Mouse (Mus musculus) hindbrain, postnatal 0 days (tissue): ENCODE results near the gene Gm21970. TPM values are rescaled to one million over a fixed set of nuclear protein-coding genes. Genes with fewer than 3 reads are reported as not detected.
A peak's percentile ranks its signal among the peaks of the same experiment; 100 is the strongest.

ENCODE experiments used
- ATAC-seq: fragments of 200-750 bp; cut with Nextera tagmentation; 2 replicates; pipeline ENCODE4 v1.8.0; 2017; ENCODE audit warnings: mild to moderate bottlenecking, moderate TSS enrichment, moderate library complexity
- DNase-seq: peaks from one replicate; pipeline ENCODE4 v3.0.0-alpha.2; 2015; ENCODE audit warnings: low spot score
- H3K27ac ChIP-seq: fragments of 300-500 bp; sonication (generic); 2 replicates; pipeline ENCODE4 v1.5.1; 2014; ENCODE audit warnings: mild to moderate bottlenecking
- H3K27me3 ChIP-seq: fragments of 300-500 bp; sonication (generic); 2 replicates; pipeline ENCODE4 v1.6.1; 2014; ENCODE audit warnings: low read length, mixed read lengths; ENCODE audit not compliant: insufficient read depth
- H3K36me3 ChIP-seq: fragments of 300-500 bp; sonication (generic); 2 replicates; pipeline ENCODE4 v1.6.1; 2014; ENCODE audit warnings: low read length, mixed read lengths; ENCODE audit not compliant: insufficient read depth
- H3K4me1 ChIP-seq: fragments of 300-500 bp; sonication (generic); 2 replicates; pipeline ENCODE4 v1.6.1; 2014; ENCODE audit warnings: antibody characterized with exemption, low read length, mixed read lengths; ENCODE audit not compliant: insufficient read depth
- H3K4me2 ChIP-seq: fragments of 300-500 bp; sonication (generic); 2 replicates; pipeline ENCODE4 v1.6.1; 2014; ENCODE audit warnings: low read depth, mild to moderate bottlenecking, low read length, moderate library complexity, mixed read lengths
- H3K4me3 ChIP-seq: fragments of 300-500 bp; sonication (generic); 2 replicates; pipeline ENCODE4 v1.5.1; 2014; ENCODE audit warnings: low read length
- H3K9ac ChIP-seq: fragments of 300-500 bp; sonication (generic); replicated peaks from 2 replicates; pipeline ENCODE4 v1.6.1; 2014; ENCODE audit warnings: mild to moderate bottlenecking, low read length, moderate library complexity, mixed read lengths
- H3K9me3 ChIP-seq: fragments of 300-500 bp; sonication (generic); 2 replicates; pipeline ENCODE4 v1.6.1; 2016; ENCODE audit warnings: low read length, mixed read lengths
- CTCF ChIP-seq: IDR thresholded peaks from 2 replicates; pipeline ENCODE4 v1.5.1; 2016; ENCODE audit warnings: antibody characterized with exemption, control low read depth, low read depth
- WGBS: fragments of 180-500 bp; shearing (Covaris S2); extraction: QIAGEN DNeasy Blood & Tissue Kit; methylation state at CpG from one replicate; pipeline ENCODE4 v1.1.7; 2014; 5-methylcytosine and 5-hydroxymethylcytosine counted together
- polyA plus RNA-seq: library from polyadenylated mRNA; unstranded; fragments of >200 nt; fragmentation: Nextera tagmentation; extraction: Ambion mirVana; gene quantifications from 2 replicates; pipeline ENCODE4 v1.2.1, GENCODE M21; 2015
- total RNA-seq: library from RNA; depleted of rRNA; stranded (reverse); fragments of >200 nt; gene quantifications from 2 replicates; pipeline ENCODE4 v1.2.3, GENCODE M21; 2014

Gene Gm21970
- total and polyA plus RNA-seq, 2 experiments from 2014 or later: not detected

DNA sequence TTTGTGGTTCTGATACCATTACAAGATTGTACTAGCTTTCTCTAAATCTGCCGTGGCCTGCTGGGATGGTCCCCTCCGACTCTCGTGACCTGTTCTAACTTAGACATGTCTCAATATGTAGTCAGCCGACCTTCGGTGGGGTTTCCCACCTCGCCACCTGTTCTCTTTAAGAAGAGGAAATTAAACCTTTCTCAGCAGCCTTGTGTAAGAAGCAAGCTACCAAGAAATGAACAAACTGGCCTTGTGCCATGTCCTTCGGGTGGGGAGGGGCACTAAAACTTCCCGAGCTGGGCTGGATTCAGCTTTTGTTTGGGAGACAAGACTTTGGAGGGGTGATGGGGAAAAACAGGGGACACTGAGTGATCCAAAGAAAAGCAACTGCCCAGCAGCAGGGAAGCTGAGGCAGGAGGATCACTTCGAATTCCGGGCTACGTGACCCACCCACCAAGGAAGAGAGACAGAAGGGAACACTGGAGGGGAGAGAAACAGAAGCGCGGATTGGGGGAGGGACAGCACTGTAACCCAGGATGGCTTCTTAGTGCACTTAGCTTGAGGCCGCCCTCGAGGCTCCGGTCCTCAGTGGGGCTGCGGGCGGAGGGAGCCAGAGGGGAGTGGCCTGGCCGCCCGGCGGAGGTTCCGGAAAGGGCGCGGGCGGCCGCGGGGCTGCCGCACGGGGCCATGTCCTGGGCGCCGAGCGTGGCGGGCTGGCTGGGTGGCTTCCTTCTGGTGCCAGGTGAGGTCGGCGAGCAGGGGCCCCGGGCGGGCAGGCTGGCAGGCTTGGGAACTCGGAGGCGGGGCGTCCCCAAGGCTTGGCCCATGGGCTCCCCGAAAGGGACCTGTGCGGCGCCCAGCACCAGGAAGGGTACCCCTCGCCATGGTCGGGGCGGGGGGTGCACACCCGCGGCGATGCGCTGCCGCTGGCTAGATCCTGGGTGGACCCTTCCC is 14.4 kb downstream of the Gm21970 start, which contains the start of gene Il10rb:
Il10rb (plus strand) TSS at position 525 of the 945 bp plus-strand sequence.
- no peaks in the 10 kb centered on the region for H3K36me3 ChIP-seq
- peak within 1 kb of the TSS; percentile 56; the same call in 1 of the 2 replicates for H3K27ac ChIP-seq
- TF ChIP-seq CTCF: no peak
- peak within 1 kb of the TSS; percentile 98 for H3K4me2 ChIP-seq
- H3K4me1 ChIP-seq: peaks cover 8% of the 10 kb centered on the region
- peak within 1 kb of the TSS; percentile 63 for H3K9ac ChIP-seq
- H3K4me3 ChIP-seq: peak within 1 kb of the TSS; percentile 75
- WGBS: 5% methylated on average over 47 of the region's 51 CpGs
- H3K27me3 ChIP-seq: no peaks in the 10 kb centered on the region
- peak; percentile 57 for DNase-seq
- H3K9me3 ChIP-seq: no peaks in the 10 kb centered on the region
- ATAC-seq: peak; percentile 76

DNA sequence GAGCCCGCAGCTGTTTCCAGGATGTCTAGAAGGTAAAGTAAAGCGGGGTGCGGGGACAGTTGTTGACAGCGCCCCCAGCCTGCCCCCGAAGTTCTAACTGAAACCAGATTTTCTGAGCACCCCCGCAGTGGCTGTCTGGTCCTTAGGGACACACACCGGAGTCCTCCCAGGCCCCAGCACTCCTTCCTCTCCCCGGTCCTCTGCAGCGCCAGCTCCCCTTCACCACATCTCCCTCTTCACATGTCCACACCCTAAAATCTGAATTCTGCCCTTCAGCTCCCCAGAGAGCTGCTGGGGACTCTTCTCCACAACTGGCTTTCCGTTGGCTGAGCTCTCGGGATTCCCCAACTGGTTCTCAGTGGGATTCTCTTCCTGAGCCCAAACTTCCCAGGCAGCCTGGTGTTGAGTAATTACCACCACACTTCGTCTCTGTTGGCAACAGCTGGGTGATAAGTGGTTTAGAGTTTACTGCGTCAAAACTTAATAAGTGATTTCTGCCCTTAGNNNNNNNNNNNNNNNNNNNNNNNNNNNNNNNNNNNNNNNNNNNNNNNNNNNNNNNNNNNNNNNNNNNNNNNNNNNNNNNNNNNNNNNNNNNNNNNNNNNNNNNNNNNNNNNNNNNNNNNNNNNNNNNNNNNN is 15.2 kb downstream of the Gm21970 start:
- H3K4me3 ChIP-seq: peak overlapping the region; percentile 75
- H3K9ac ChIP-seq: peak overlapping the region; percentile 63
- no peaks in the 10 kb centered on the region for H3K27me3 ChIP-seq
- TF ChIP-seq CTCF: no peak
- H3K4me1 ChIP-seq: peaks cover 8% of the 10 kb centered on the region
- peak overlapping the region; percentile 98 for H3K4me2 ChIP-seq
- H3K9me3 ChIP-seq: no peaks in the 10 kb centered on the region
- DNase-seq (peak; percentile 27), ATAC-seq (peak; percentile 46; the same call in 1 of the 2 replicates)
- H3K27ac ChIP-seq: peak overlapping the region; percentile 56; the same call in 1 of the 2 replicates
- WGBS: under 1% methylated on average over 13 of the region's 13 CpGs
- no peaks in the 10 kb centered on the region for H3K36me3 ChIP-seq

DNA sequence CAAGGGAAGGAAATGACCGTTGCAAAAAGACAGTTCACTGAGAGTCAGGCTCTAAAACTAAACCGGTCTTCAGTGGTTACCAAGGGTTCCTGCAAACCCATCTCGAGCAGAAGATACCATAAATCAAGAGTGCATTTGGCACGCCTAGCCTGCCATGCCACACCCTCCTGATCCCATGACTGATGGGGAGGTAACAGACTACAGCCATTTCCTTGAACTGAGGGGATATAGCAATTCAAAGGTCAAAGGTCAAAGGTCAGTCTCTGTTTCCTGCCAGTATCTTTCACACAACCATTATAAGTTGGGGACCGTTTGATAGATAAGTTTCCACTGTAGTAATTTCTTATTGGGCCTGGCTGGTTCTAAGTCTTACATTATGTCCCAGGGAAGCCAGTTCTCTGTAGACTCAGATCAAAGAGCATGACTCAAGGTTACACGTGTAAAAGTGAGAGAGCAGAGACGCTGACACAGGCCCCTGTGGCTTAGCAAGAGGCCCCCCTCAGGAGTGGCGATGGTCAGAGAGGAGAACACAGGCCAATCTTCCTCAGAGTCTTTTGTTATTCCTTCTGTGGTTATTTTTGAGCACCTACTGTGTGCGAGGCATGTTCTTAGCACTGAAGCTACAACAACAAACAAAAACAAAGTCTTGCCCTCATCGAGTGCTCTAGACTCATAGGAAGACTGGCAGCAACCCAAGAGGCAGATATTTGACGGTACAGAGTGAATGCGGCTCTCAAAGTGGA is 21.8 kb downstream of the Gm21970 start:
- Histone ChIP-seq H3K4me3 (no peak overlapping the region), H3K9me3 (no peaks in the 10 kb centered on the region), H3K9ac (no peak overlapping the region), H3K4me2 (no peak overlapping the region), H3K27ac (no peak overlapping the region), H3K36me3 (peaks cover 3% of the 10 kb centered on the region; the same call in 1 of the 2 replicates), H3K27me3 (no peaks in the 10 kb centered on the region), H3K4me1 (no peaks in the 10 kb centered on the region)
- no peak for TF ChIP-seq CTCF
- ATAC-seq (no peak), DNase-seq (no peak)
- 63% methylated on average over 12 of the region's 12 CpGs for WGBS

DNA sequence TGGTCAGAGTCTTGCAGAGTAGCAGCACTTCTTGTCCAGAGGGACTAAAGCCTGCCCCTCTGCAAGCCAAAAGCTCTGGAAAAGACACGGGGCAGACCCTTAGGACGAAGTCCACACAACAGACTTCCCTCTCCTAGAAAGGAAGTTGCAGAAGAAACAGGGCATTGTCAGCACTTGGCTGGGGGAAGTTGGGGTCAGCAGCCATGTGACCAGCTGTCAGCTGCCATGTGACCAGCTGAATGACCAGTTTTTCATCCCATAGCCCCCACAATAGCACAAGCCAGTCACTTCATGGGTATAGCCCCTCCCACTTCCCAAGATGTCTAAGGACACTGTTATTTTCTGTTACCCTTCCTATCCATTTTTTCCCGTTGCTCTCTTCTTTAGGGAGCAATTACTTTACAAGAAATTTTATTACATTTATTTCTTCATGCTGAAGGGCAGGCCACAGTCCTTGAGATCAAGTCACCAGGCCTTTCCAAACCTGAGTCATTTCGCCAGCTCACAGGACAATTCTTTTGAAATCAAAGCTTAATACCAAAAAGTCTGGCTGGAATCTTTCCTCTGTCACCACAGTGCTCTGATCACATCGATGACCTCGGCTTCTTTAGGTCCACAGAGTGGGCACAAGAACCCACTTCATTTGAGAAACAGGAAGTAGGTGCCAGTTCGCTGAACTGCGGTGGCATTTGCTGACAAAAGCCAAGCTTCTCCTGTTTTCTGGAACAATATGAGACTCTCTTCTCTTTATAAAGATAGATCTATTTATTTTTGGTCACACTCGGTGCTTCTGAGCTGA is 24.1 kb downstream of the Gm21970 start:
- no peaks in the 10 kb centered on the region for H3K4me1 ChIP-seq
- no peak overlapping the region for H3K4me3 ChIP-seq
- 81% methylated on average over 9 of the region's 9 CpGs for WGBS
- H3K9me3 ChIP-seq: no peaks in the 10 kb centered on the region
- TF ChIP-seq CTCF: no peak
- no peak for ATAC-seq
- peaks cover 3% of the 10 kb centered on the region; the same call in 1 of the 2 replicates for H3K36me3 ChIP-seq
- H3K27me3 ChIP-seq: no peaks in the 10 kb centered on the region
- H3K4me2 ChIP-seq: no peak overlapping the region
- H3K9ac ChIP-seq: no peak overlapping the region
- H3K27ac ChIP-seq: no peak overlapping the region
- DNase-seq: no peak

DNA sequence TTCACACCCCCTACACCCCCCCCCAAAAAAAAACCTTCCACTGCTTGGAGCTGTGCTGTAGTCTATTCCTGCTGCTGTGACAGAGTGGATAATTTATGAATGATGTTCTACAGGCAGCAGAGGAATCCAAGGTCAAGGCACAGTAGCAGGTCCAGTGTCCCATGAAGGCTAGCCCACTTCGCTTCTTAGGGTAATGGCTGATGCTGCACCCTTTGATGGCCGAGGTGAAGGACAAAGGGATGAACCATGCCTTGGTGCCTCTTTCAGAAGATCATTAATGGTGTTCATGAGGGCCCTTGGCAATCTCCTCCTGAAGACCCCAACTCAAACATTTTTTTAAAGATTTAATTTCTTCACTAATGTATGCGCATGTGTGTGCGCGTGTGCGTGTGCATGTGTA is 24.8 kb downstream of the Gm21970 start:
- 97% methylated on average over 6 of the region's 6 CpGs for WGBS
- DNase-seq (no peak), ATAC-seq (no peak)
- H3K9me3 ChIP-seq: no peaks in the 10 kb centered on the region
- no peak overlapping the region for H3K27ac ChIP-seq
- H3K4me1 ChIP-seq: no peaks in the 10 kb centered on the region
- TF ChIP-seq CTCF: no peak
- no peaks in the 10 kb centered on the region for H3K27me3 ChIP-seq
- no peak overlapping the region for H3K4me2 ChIP-seq
- H3K9ac ChIP-seq: no peak overlapping the region
- H3K4me3 ChIP-seq: no peak overlapping the region
- peaks cover 3% of the 10 kb centered on the region; the same call in 1 of the 2 replicates for H3K36me3 ChIP-seq

DNA sequence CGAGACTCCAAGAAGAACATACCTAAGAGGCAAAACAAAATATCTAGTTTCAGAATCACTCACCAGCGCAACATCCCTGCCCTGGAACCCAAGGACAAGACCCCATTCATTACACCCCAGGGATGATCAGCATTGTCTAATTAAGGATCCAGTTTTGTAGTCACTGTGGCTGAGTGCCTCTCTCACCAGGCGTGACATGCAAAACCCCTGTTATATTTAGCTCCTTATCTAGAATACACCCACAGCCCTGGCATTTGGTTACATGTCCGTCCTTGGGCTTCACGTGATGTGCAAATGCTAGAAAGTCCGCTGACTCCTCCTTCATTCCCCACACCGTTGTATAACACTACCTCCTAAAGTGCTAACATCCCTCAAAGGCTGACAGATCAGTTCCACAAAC is 25.4 kb downstream of the Gm21970 start:
- Histone ChIP-seq H3K9me3 (no peaks in the 10 kb centered on the region), H3K27ac (no peak overlapping the region), H3K4me3 (no peak overlapping the region), H3K4me2 (no peak overlapping the region), H3K36me3 (peaks cover 3% of the 10 kb centered on the region; the same call in 1 of the 2 replicates), H3K27me3 (no peaks in the 10 kb centered on the region), H3K9ac (no peak overlapping the region), H3K4me1 (no peaks in the 10 kb centered on the region)
- ATAC-seq: no peak
- WGBS: 75% methylated on average over 7 of the region's 7 CpGs
- no peak for DNase-seq
- no peak for TF ChIP-seq CTCF
